Mouse (Mus musculus) bone marrow macrophage, adult 2 months (primary cell): Measurements from ENCODE around the gene Abo. TPM values are rescaled to one million over a fixed set of nuclear protein-coding genes. Genes with fewer than 3 reads are reported as not detected.
A peak's percentile ranks its signal among the peaks of the same experiment; 100 is the strongest.
"Not testable (repeated sequence)": the region's sequence is repeated elsewhere in the genome, so short reads cannot be mapped to it uniquely, and the experiment has no call there.

Experiments used
- H3K27ac ChIP-seq: 2 replicates; pipeline ENCODE4 v1.5.1; 2012; ENCODE audit warnings: low read depth, low read length; ENCODE audit not compliant: insufficient read depth
- H3K4me1 ChIP-seq: 2 replicates; pipeline ENCODE4 v1.6.1; 2012; ENCODE audit warnings: low read length; ENCODE audit not compliant: control insufficient read depth, insufficient read depth
- H3K4me3 ChIP-seq: 2 replicates; pipeline ENCODE4 v1.5.1; 2012; ENCODE audit warnings: mild to moderate bottlenecking, low read length, moderate library complexity; ENCODE audit not compliant: insufficient read depth
- CTCF ChIP-seq: IDR thresholded peaks from 2 replicates; pipeline ENCODE4 v1.5.1; 2012; ENCODE audit warnings: low read depth, mild to moderate bottlenecking, low read length, moderate library complexity
- POLR2A ChIP-seq: IDR thresholded peaks from 2 replicates; pipeline ENCODE4 v1.6.1; 2012; ENCODE audit warnings: mild to moderate bottlenecking, low read depth, low read length, borderline replicate concordance
- polyA plus RNA-seq: library from polyadenylated mRNA; stranded (reverse); fragments of >200 nt; gene quantifications from 2 replicates; pipeline ENCODE4 v1.2.4, GENCODE M21; 2012; ENCODE audit not compliant: missing spikeins, insufficient read depth, insufficient read length

Abo gene
- polyA plus RNA-seq, 1 experiment = not detected

GRCm38 (mm10) chr2:26907109-26907508 lies 42.3 kb upstream of the Abo start:
- Histone ChIP-seq H3K4me1 (peaks cover 14% of the 10 kb centered on the region), H3K27ac (no peak overlapping the region), H3K4me3 (no peak overlapping the region)
- no peak for TF ChIP-seq POLR2A
- peak; percentile 76 for TF ChIP-seq CTCF

DNA sequence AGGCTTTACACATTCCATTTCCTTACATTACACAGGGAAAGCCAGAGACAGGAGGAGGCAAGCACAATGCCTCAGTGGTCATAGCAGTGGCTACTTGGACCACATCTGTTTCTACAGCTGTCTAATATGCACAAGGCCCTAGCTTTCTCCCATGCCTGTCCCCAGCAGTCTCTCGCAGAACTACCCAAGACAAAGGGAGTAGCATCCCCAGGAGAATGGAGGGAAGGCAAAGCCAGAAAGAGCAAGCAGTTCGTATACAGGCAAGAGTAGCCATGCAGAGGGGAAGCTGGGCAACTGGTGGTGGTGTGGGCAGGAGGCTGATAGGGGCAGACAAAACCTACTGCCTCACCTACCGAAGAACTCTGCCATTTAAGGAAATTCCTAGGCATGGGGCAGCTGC lies 41.7 kb upstream of the Abo start:
- TF ChIP-seq POLR2A (no peak), CTCF (no peak)

DNA sequence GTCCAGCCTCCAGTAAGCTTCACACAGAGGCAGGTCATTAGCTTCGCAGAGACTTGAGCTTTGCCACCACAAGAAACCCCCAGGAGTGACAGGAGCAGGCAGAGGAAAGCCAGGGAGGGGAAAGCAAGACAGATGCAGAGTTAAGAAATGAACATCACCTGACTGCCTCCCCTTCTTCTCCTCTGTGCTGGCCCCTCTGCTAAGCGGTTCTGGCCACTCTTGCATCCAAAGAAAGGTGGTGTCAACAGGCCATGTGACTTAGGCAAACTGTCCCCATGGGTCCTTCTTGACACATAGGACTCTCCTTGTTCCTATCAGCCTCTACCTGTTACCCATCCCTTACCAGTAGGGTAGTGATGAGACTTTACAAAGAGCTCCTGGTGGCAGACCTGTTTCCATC lies 41.2 kb upstream of the Abo start:
- Histone ChIP-seq H3K4me3 (no peak overlapping the region), H3K4me1 (peaks cover 18% of the 10 kb centered on the region), H3K27ac (no peak overlapping the region)
- no peak for TF ChIP-seq POLR2A
- TF ChIP-seq CTCF = no peak

More for the DNA sequence above, 41.7 kb upstream of the Abo start:
- Histone ChIP-seq H3K27ac (no peak overlapping the region), H3K4me1 (peaks cover 14% of the 10 kb centered on the region), H3K4me3 (no peak overlapping the region)

- no peak for TF ChIP-seq POLR2A
- no peak for TF ChIP-seq CTCF
- peak overlapping the region; percentile 58 for H3K27ac ChIP-seq
- peaks cover 13% of the 10 kb centered on the region for H3K4me1 ChIP-seq
- H3K4me3 ChIP-seq = peak overlapping the region; percentile 98
These were observed 38.5 kb upstream of the Abo start for GRCm38 (mm10) chr2:26903311-26903710.

DNA sequence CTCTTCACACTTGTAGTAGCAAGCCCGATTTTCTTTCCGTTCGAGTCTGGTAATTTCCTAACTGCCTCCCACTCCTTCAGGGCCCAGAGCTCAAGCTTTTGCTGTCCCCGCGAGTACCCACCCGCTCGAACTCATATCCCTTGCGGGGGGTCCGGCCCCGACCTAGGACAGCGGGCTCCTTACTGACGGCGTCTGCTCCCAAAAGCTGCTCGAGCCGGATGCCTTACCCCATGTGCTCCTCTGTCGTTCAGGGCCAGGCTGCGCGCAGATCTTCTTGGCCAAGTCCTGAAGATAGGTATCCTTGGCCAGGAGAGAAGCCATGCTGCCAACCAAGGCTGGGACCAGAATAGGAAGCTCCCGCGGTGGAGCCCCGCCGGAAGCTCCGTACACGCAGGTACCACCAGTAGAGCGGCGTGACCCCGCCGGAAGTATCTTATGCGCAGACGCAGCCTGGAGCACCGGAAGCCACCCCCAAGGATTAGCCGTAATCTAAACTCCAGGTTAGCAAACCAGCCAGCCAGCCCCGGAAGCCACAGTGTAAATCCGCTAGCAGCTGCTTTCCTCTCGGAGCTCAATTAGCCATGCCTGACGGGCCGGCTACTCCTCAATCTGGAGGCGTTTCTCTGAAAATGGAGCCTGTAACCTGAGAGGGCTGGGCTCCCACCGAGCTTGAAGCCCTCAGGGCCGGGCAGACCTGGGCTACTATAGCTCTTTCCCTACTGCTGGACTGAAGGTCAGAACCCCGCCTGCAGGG lies 37.9 kb upstream of the Abo start, which contains the start of gene Surf6:
Surf6 (minus strand) TSS at position 413 of the 754 bp plus-strand sequence.
- no peak for TF ChIP-seq CTCF
- no peak for TF ChIP-seq POLR2A
- peaks cover 12% of the 10 kb centered on the region for H3K4me1 ChIP-seq
- H3K4me3 ChIP-seq = peak within 1 kb of the TSS; percentile 98
- H3K27ac ChIP-seq = peak within 1 kb of the TSS; percentile 66

GRCm38 (mm10) chr2:26901834-26902400 lies 37.1 kb upstream of the Abo start:
- Histone ChIP-seq H3K4me1 (peaks cover 8% of the 10 kb centered on the region), H3K4me3 (peak overlapping the region; percentile 98), H3K27ac (peak overlapping the region; percentile 66)
- no peak for TF ChIP-seq CTCF
- no peak for TF ChIP-seq POLR2A

DNA sequence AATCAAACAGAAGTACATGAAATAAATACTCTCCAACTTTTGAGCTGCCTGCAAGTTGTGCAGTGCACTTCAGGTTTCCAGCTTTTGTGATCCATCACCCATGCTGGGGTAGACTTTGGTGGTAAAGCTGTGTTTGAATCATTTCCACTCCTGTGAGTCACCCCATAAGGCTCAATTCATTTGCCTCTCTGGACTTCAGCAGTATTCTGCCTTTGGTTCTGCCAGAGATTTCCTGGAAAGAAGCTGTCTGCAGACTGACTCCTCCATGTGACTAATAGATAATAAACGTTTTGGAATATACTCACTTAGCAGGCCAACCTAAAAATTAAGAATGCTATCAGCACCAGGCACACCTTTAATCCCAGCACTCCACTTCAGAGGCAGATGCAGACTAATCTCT lies 36.0 kb upstream of the Abo start:
- Histone ChIP-seq H3K27ac (no peak overlapping the region), H3K4me3 (0 out of 2 replicates have a peak overlapping the region, but pooled peaks have one; percentile 19), H3K4me1 (peaks cover 8% of the 10 kb centered on the region)

GRCm38 (mm10) chr2:26895898-26896297 lies 31.1 kb upstream of the Abo start:
- Histone ChIP-seq H3K27ac (no peak overlapping the region), H3K4me1 (peaks cover 7% of the 10 kb centered on the region), H3K4me3 (no peak overlapping the region)
- TF ChIP-seq CTCF (no peak), POLR2A (no peak)

More for the DNA sequence above, 36.0 kb upstream of the Abo start:
- TF ChIP-seq POLR2A = no peak
- no peak for TF ChIP-seq CTCF

GRCm38 (mm10) chr2:26886170-26886569 lies 21.4 kb upstream of the Abo start:
- not testable (repeated sequence) for H3K27ac ChIP-seq, H3K4me3 ChIP-seq, H3K4me1 ChIP-seq

DNA sequence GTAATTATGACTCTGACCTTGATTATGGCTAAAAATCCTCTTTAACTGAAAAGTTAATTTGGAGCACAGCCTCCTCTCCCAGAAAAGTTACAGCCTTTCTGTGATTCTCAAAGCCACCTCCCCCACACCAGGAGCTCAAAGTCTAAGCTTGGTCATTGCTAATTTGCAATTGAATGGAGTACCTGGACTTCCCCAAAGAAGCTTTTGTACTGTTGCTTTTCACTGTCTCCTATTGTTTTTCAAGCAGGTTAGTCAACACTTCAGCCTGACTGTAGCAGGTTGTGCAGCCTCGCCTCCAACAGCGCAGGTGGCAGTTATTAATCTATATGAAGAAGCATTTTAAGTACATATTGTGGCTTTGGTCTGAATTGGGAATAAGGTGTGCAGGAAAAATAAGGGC lies 20.8 kb upstream of the Abo start:
- not testable (repeated sequence) for H3K27ac ChIP-seq, H3K4me1 ChIP-seq, H3K4me3 ChIP-seq
